Mouse (Mus musculus) hindbrain, embryonic 12.5 days (tissue): ENCODE measurements around the gene Kazn. TPM values are rescaled to one million over a fixed set of nuclear protein-coding genes. Genes with fewer than 3 reads are reported as not detected.

ENCODE experiments used
- ATAC-seq: fragments of 200-750 bp; cut with Nextera tagmentation; 2 replicates; pipeline ENCODE4 v1.8.0; 2017; ENCODE audit warnings: moderate TSS enrichment; ENCODE audit not compliant: low FRiP score
- H3K27ac ChIP-seq: fragments of 300-500 bp; sonication (generic); 2 replicates; pipeline ENCODE4 v1.5.1; 2016; ENCODE audit warnings: mild to moderate bottlenecking
- H3K27me3 ChIP-seq: fragments of 300-500 bp; sonication (generic); 2 replicates; pipeline ENCODE4 v1.6.1; 2016; ENCODE audit warnings: mild to moderate bottlenecking
- H3K36me3 ChIP-seq: fragments of 300-500 bp; sonication (generic); 2 replicates; pipeline ENCODE4 v1.6.1; 2016; ENCODE audit warnings: mild to moderate bottlenecking
- H3K4me1 ChIP-seq: fragments of 300-500 bp; sonication (generic); 2 replicates; pipeline ENCODE4 v1.6.1; 2016
- H3K4me2 ChIP-seq: fragments of 300-500 bp; sonication (generic); replicated peaks from 2 replicates; pipeline ENCODE4 v1.6.1; 2016; ENCODE audit warnings: mild to moderate bottlenecking
- H3K4me3 ChIP-seq: fragments of 300-500 bp; sonication (generic); 2 replicates; pipeline ENCODE4 v1.5.1; 2016; ENCODE audit warnings: mild to moderate bottlenecking
- H3K9ac ChIP-seq: fragments of 300-500 bp; sonication (generic); 2 replicates; pipeline ENCODE4 v1.6.1; 2016; ENCODE audit warnings: mild to moderate bottlenecking, moderate library complexity
- H3K9me3 ChIP-seq: fragments of 300-500 bp; sonication (generic); replicated peaks from 2 replicates; pipeline ENCODE4 v1.6.1; 2016; ENCODE audit warnings: mild to moderate bottlenecking
- WGBS: fragments of 180-500 bp; shearing (Covaris S2); methylation state at CpG from one replicate; pipeline ENCODE4 v1.1.7; 2016; 5-methylcytosine and 5-hydroxymethylcytosine counted together
- polyA plus RNA-seq: library from polyadenylated mRNA; unstranded; fragments of >200 nt; fragmentation: Nextera tagmentation; extraction: Ambion mirVana; gene quantifications from 2 replicates; pipeline ENCODE4 v1.2.1, GENCODE M21; 2016

The Kazn gene
- polyA plus RNA-seq, 1 experiment from 2014 or later, result 20.6 TPM

DNA sequence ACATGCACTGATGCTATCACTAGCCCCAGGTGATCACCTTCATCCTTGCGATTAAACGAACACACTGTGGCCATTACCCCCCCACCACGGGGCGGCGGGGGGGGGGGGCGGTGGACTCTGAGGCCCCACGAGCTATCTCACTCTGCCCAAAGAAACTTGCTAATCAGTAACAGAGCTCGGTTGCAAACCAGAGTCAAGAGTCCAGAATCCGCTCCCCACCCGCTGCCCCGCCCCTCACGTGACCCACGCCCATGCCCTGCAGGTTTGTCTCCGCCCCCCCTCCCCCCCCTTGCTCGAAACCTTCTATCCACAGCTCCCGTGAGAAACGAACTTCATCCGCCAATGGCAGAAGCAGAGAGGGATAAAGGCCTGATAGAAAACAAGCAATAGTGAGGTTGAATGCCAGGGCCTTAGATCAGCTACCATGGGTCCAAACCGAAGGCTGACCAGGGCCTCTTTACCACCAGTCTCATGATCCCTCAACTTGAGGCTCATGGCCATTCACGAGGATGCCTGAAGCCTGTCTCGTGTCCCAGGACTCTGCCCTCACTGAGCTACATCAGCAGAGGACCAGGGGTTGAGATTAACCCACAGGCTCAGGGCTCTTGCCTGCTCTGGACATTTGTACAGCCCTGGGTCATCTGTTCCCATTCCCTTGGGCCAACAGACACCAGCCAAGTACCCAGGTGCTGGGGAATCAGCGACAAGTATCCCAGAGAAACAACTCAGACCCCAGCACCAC is 186.6 kb downstream of the Kazn start:
- H3K9ac ChIP-seq, result no peak overlapping the region
- 52% methylated on average over 21 of the region's 22 CpGs for WGBS
- H3K36me3 ChIP-seq, result no peaks in the 10 kb centered on the region
- H3K27ac ChIP-seq, result no peak overlapping the region
- H3K9me3 ChIP-seq, result no peaks in the 10 kb centered on the region
- no peak overlapping the region for H3K4me2 ChIP-seq
- H3K4me1 ChIP-seq, result peaks cover 6% of the 10 kb centered on the region
- no peak overlapping the region for H3K4me3 ChIP-seq
- no peak for ATAC-seq
- H3K27me3 ChIP-seq, result no peaks in the 10 kb centered on the region

Other genes starting within 250 kb of the Kazn start
- gene Fhad1, start 224.3 kb downstream of the Kazn start, polyA plus RNA-seq, result 5.2 and 6.2 TPM in 2 replicates
- gene Tmem51, start 155.1 kb downstream of the Kazn start, polyA plus RNA-seq, result 7.1 and 8.7 TPM in 2 replicates